Mouse (Mus musculus) liver, embryonic 14.5 days (tissue): ENCODE data around the gene Olfr448.

Experiments used
- CTCF ChIP-seq: IDR thresholded peaks from 2 replicates; pipeline ENCODE4 v1.5.1; 2016; ENCODE audit warnings: antibody characterized with exemption, low read depth, control low read depth
- EP300 ChIP-seq: IDR thresholded peaks from 2 replicates; pipeline ENCODE4 v1.6.1; 2016; ENCODE audit warnings: antibody characterized with exemption, low read depth

DNA sequence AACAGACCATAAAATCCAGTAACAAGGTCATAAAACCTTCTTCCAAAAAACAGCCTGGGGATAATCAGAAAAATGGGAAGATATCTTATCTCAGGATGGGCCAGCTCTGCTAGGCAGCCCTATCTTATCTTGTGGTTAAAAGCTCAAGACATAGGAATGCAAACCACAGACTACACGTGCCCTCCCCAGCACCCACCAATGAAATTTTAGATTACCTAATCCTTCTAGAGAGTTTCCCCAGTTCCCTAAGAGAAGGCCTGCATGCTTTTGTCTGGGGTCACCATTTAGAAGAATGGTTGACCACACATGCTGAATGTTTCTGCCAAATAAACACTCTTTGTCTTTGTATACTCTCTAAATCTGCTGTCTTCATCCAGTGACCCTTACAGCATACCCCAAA is 10.1 kb downstream of the Olfr448 start:
- TF ChIP-seq CTCF, result no peak
- no peak for TF ChIP-seq EP300
